Mouse (Mus musculus): Measurements from ENCODE around the gene Lrguk. TPM values are rescaled to one million over a fixed set of nuclear protein-coding genes. Genes with fewer than 3 reads are reported as not detected.

The Lrguk gene
- polyA plus RNA-seq, 1 experiment from 2014 or later, result 1.3 TPM

DNA sequence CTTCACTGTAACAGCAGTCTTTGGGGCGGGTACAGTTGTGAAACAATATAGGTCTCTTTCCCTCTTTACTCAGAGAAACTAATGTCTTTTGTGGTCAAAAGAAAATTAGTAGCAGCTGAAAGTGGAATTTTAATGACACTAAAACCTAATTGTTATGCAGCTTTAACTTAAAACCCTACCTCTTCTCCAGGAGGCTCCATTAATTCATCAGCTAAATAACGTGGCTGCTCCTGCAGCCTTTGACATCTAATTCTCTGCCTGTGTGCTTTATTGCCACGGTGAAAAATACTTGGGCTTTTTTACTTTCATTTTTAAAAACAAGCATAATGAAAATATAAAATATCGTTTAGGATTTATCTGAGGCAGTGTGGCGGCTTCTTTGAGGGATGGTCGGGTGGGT, 15.8 kb upstream of the Lrguk start:
- no peak for ATAC-seq (ENCODE audit: low read depth)
- 60% methylated on average over 6 of the region's 6 CpGs for WGBS
- no peaks in the 10 kb centered on the region for H3K36me3 ChIP-seq (ENCODE audit: control insufficient read depth, insufficient read depth, low read length)
- no peaks in the 10 kb centered on the region for H3K4me1 ChIP-seq (ENCODE audit: control insufficient read depth, insufficient read depth, low read length)
- no peak overlapping the region for H3K4me3 ChIP-seq (ENCODE audit: low read depth, low read length)
- no peak overlapping the region for H3K4me2 ChIP-seq (ENCODE audit: low read depth, low read length)
- no peak overlapping the region for H3K9ac ChIP-seq (replicated peaks; ENCODE audit: low read depth, low read length)
- no peaks in the 10 kb centered on the region for H3K9me3 ChIP-seq (ENCODE audit: control insufficient read depth, low read length)
- no peaks in the 10 kb centered on the region for H3K27me3 ChIP-seq (ENCODE audit: control insufficient read depth, insufficient read depth, low read length)
- H3K27ac ChIP-seq (ENCODE audit: low read depth, low read length), result no peak overlapping the region

DNA sequence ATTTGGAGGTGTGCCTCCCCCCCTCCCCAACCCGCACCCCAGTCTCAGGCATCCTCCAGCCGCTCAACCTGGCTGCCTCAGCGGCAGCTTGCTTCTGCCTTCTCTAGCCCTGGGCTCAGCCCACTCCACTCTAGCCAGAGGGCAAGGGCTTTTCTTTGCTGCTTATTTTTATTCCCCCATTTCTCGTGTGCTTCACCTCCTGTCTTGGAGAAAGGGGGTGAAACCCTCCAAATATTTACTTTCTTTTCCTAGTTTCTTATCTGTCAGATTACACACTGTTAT, 439 bp downstream of the Lrguk start:
- peak overlapping the region; percentile 75 for H3K4me2 ChIP-seq (ENCODE audit: low read depth, low read length)
- H3K4me3 ChIP-seq (ENCODE audit: low read depth, low read length), result peak overlapping the region; percentile 37
- H3K27ac ChIP-seq (ENCODE audit: low read depth, low read length), result no peak overlapping the region
- no peaks in the 10 kb centered on the region for H3K9me3 ChIP-seq (ENCODE audit: control insufficient read depth, low read length)
- peak; percentile 59 for ATAC-seq (ENCODE audit: low read depth)
- H3K27me3 ChIP-seq (ENCODE audit: control insufficient read depth, insufficient read depth, low read length), result no peaks in the 10 kb centered on the region
- H3K9ac ChIP-seq (replicated peaks; ENCODE audit: low read depth, low read length), result peak overlapping the region; percentile 60
- H3K4me1 ChIP-seq (ENCODE audit: control insufficient read depth, insufficient read depth, low read length), result peaks cover 3% of the 10 kb centered on the region; the same call in 1 of the 2 replicates
- H3K36me3 ChIP-seq (ENCODE audit: control insufficient read depth, insufficient read depth, low read length), result no peaks in the 10 kb centered on the region
- 0% methylated on average over 4 of the region's 4 CpGs for WGBS

DNA sequence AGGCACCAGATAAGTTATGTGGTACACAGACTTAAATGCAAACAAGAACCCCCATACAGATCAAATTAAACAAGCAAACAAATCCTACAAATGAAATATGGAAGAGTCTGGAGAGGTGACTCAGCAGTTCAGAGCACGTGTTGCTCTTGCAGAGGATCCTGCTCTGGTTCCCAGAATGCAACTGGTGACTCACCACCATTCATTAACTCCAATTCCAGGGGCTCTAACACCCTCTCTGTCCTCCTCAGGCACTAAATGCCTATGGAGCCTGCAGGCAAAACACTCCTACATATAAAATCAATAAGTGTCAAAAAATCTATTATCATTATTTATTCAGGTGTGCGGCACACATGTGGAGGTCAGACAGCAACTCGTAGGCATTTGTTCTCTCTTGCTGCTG, 4.8 kb downstream of the Lrguk start:
- Histone ChIP-seq H3K4me3 (ENCODE audit: low read depth, low read length) (no peak overlapping the region), H3K36me3 (ENCODE audit: control insufficient read depth, insufficient read depth, low read length) (no peaks in the 10 kb centered on the region), H3K4me1 (ENCODE audit: control insufficient read depth, insufficient read depth, low read length) (no peaks in the 10 kb centered on the region), H3K4me2 (ENCODE audit: low read depth, low read length) (no peak overlapping the region), H3K9me3 (ENCODE audit: control insufficient read depth, low read length) (no peaks in the 10 kb centered on the region), H3K9ac (replicated peaks; ENCODE audit: low read depth, low read length) (no peak overlapping the region), H3K27me3 (ENCODE audit: control insufficient read depth, insufficient read depth, low read length) (no peaks in the 10 kb centered on the region), H3K27ac (ENCODE audit: low read depth, low read length) (no peak overlapping the region)
- ATAC-seq (ENCODE audit: low read depth), result no peak
- 64% methylated on average over 3 of the region's 3 CpGs for WGBS

DNA sequence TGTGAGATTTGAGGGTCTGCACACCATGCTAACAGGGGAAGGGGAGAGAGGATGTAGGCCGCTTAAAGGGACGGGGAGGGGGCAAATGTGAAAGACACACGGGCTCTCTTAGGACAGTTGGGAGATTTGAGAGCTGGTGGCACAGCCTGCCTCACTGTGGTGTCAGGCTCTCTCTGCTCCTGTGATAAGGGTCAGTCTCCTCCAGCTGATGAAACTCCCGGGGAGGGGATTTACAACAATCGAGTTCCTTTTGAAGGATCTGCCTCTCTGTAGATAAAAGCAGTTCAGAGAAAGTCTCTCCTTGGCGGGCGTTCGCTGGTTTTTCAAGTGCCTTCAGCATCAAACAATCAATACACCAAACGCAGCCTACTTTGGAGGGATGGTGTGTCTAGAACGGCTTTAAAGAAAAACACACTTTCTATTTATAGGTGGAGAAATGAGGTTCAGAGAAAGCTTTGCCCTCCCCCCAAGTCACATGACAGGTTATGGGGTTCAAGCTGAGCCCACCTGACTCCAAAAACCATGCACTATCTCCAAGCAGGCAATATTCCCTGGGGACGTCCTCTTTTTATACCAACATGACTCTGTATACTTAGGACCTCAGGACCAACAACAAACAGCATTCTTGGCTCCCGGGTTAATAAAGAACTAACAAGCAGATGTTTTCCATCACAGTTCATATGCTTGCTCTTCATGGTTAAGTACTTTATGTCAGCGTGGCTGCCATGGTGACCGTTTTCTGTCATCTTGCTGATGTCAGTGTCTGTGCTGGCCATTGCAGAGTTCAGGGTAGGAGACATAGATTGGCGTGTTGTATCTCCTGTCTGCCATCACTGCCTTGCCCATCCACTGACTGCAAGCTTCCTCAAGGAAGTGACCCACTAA, 5.6 kb downstream of the Lrguk start:
- Histone ChIP-seq H3K27ac (ENCODE audit: low read depth, low read length) (no peak overlapping the region), H3K4me3 (ENCODE audit: low read depth, low read length) (no peak overlapping the region), H3K36me3 (ENCODE audit: control insufficient read depth, insufficient read depth, low read length) (no peaks in the 10 kb centered on the region), H3K4me2 (ENCODE audit: low read depth, low read length) (no peak overlapping the region), H3K4me1 (ENCODE audit: control insufficient read depth, insufficient read depth, low read length) (no peaks in the 10 kb centered on the region), H3K9me3 (ENCODE audit: control insufficient read depth, low read length) (no peaks in the 10 kb centered on the region), H3K9ac (replicated peaks; ENCODE audit: low read depth, low read length) (no peak overlapping the region), H3K27me3 (ENCODE audit: control insufficient read depth, insufficient read depth, low read length) (no peaks in the 10 kb centered on the region)
- 51% methylated on average over 15 of the region's 15 CpGs for WGBS
- ATAC-seq (ENCODE audit: low read depth), result no peak

DNA sequence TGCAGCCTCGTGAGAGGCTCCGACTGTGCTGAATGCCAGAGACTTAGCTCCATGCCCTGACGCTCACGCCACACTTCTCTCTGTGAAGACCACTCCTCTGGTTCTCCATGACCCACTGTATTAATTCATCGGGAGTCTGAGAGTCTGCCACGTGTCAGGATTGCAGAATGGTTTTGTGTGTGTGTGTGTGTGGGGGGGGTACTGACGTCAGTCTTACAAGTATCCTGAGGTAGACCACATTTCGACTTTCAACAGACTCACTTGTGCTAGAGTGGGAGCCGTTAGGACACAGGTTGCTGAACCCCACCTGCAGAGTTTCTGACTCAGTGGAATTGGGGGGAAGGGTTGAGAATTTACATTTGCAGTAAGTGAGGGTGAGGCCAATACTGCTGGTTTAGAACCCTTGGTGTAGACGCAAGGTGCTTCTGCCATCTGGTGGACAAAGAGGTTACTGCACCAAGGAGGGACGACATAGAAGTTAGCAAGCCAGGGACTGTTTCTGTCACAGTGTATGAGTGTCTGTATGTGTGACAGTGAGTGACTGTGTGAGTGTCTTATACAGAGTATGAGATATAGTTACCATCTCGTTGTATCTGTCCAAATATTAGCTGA, 11.5 kb downstream of the Lrguk start:
- no peak overlapping the region for H3K4me2 ChIP-seq (ENCODE audit: low read depth, low read length)
- H3K9me3 ChIP-seq (ENCODE audit: control insufficient read depth, low read length), result no peaks in the 10 kb centered on the region
- no peaks in the 10 kb centered on the region for H3K27me3 ChIP-seq (ENCODE audit: control insufficient read depth, insufficient read depth, low read length)
- H3K27ac ChIP-seq (ENCODE audit: low read depth, low read length), result no peak overlapping the region
- H3K4me3 ChIP-seq (ENCODE audit: low read depth, low read length), result no peak overlapping the region
- no peaks in the 10 kb centered on the region for H3K36me3 ChIP-seq (ENCODE audit: control insufficient read depth, insufficient read depth, low read length)
- peak; percentile 83 for ATAC-seq (ENCODE audit: low read depth)
- 46% methylated on average over 12 of the region's 12 CpGs for WGBS
- no peaks in the 10 kb centered on the region for H3K4me1 ChIP-seq (ENCODE audit: control insufficient read depth, insufficient read depth, low read length)
- no peak overlapping the region for H3K9ac ChIP-seq (replicated peaks; ENCODE audit: low read depth, low read length)

DNA sequence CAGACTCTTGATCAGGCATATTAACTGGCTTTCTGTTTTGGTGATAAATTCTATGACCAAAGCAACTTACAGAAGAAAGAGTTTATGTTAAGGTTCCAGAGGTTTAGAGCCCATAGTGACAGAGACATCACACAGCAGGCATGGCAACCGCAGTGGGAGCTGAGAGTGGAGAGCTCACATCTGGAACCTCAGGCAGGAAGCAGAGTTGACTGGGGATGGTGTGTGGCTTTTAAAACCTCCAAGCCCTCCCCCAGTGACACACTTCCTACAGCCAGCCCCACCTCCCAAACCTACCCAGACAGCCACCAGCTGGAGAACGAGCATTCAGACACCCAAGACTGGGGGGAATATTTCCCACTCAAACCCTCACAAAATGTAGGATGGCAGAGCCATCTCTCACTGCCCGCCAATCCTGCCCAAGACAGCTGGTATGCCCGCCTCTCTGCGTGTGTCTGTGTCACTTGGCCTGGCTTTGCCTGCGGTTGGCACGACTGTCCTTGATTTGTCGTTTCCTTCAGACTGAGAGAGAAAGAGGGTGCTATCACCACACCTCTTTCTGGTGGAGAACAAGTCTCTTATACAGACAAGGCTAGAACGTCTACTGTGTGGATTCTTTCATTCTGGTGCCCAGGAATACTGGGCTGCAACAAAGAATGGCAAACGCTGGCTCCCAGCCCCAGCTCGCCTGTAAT, 12.5 kb downstream of the Lrguk start:
- Histone ChIP-seq H3K36me3 (ENCODE audit: control insufficient read depth, insufficient read depth, low read length) (no peaks in the 10 kb centered on the region), H3K4me3 (ENCODE audit: low read depth, low read length) (no peak overlapping the region), H3K27me3 (ENCODE audit: control insufficient read depth, insufficient read depth, low read length) (no peaks in the 10 kb centered on the region), H3K27ac (ENCODE audit: low read depth, low read length) (no peak overlapping the region), H3K9me3 (ENCODE audit: control insufficient read depth, low read length) (no peaks in the 10 kb centered on the region), H3K4me1 (ENCODE audit: control insufficient read depth, insufficient read depth, low read length) (no peaks in the 10 kb centered on the region), H3K9ac (replicated peaks; ENCODE audit: low read depth, low read length) (no peak overlapping the region), H3K4me2 (ENCODE audit: low read depth, low read length) (no peak overlapping the region)
- 86% methylated on average over 11 of the region's 11 CpGs for WGBS
- ATAC-seq (ENCODE audit: low read depth), result no peak

DNA sequence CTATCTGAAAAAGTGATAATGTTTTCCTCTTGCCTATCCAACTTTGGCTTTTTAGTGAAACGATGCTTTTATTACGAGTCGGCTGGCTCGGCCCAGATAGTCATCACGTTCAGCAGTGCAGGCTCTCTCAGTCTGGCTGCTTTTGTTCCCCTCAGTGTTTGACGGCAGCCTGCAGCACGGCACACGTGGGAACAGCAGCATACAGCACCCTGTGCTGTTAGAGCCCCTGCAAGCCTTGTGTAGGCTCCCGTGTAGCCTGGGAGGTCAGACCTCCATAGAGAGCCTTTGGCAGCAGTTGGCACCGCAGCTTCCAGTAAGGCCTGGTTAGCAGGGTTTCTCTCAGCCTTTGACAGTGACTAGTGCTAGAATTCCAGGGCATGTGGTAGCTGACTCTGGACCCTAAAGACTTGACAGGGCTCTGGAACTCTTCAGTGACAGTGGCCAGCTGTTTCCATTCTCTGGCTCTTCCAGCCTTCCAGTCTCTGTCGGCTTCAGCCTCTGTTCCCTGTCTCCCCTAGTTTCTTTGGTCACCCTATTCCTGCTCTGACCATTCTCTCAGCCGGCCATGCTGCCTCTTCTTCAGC, 15.1 kb downstream of the Lrguk start:
- Histone ChIP-seq H3K4me1 (ENCODE audit: control insufficient read depth, insufficient read depth, low read length) (no peaks in the 10 kb centered on the region), H3K9ac (replicated peaks; ENCODE audit: low read depth, low read length) (no peak overlapping the region), H3K9me3 (ENCODE audit: control insufficient read depth, low read length) (no peaks in the 10 kb centered on the region), H3K4me2 (ENCODE audit: low read depth, low read length) (no peak overlapping the region), H3K27ac (ENCODE audit: low read depth, low read length) (no peak overlapping the region), H3K4me3 (ENCODE audit: low read depth, low read length) (no peak overlapping the region), H3K27me3 (ENCODE audit: control insufficient read depth, insufficient read depth, low read length) (no peaks in the 10 kb centered on the region), H3K36me3 (ENCODE audit: control insufficient read depth, insufficient read depth, low read length) (no peaks in the 10 kb centered on the region)
- 68% methylated on average over 12 of the region's 12 CpGs for WGBS
- no peak for ATAC-seq (ENCODE audit: low read depth)

DNA sequence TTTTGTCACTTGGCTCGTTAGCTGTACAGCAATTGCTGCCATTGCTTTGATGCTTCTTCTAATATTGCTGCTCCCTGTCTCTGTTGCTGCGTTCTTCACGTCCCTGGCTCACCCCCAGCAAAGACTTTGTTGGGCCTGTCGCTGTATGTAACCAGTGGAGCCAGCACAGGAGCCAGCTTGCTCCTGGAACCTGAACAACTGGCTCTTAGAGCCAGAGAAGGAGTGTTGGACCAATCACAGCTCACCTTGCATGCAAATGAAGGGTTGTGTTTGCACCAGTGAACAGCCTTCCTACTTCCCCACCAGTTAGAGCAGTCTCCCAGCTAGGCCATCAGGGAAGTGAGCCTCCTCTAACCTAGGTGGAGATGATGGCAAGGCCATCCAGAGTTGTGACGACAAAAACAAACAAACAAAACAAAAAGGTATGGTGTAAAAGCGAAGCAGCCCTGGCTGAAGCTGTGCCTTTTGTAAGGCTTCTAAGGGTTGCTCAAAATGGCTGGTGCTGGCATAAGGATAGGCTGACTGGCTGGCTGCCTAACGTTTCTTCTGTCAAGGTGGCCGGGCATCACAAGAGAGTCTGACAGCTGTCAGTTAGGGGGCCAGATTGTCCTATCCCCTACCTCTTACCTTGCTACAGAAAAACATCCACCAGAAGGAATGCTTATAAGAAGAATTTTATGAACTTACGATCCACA, 15.7 kb downstream of the Lrguk start:
- Histone ChIP-seq H3K4me2 (ENCODE audit: low read depth, low read length) (no peak overlapping the region), H3K9me3 (ENCODE audit: control insufficient read depth, low read length) (no peaks in the 10 kb centered on the region), H3K4me3 (ENCODE audit: low read depth, low read length) (no peak overlapping the region), H3K36me3 (ENCODE audit: control insufficient read depth, insufficient read depth, low read length) (no peaks in the 10 kb centered on the region), H3K4me1 (ENCODE audit: control insufficient read depth, insufficient read depth, low read length) (no peaks in the 10 kb centered on the region), H3K9ac (replicated peaks; ENCODE audit: low read depth, low read length) (no peak overlapping the region; the same call in 1 of the 2 replicates), H3K27me3 (ENCODE audit: control insufficient read depth, insufficient read depth, low read length) (no peaks in the 10 kb centered on the region), H3K27ac (ENCODE audit: low read depth, low read length) (no peak overlapping the region)
- 83% methylated on average over 9 of the region's 9 CpGs for WGBS
- ATAC-seq (ENCODE audit: low read depth), result no peak

All from neural tube, embryonic 14.5 days (tissue).